Mouse (Mus musculus): ENCODE data around the gene Pik3c2a. TPM values are rescaled to one million over a fixed set of nuclear protein-coding genes. Genes with fewer than 3 reads are reported as not detected.
"Not testable (repeated sequence)": the region's sequence is repeated elsewhere in the genome, so short reads cannot be mapped to it uniquely, and the experiment has no call there.

Pik3c2a gene
- polyA plus RNA-seq, 1 experiment, result 20.0 TPM

DNA sequence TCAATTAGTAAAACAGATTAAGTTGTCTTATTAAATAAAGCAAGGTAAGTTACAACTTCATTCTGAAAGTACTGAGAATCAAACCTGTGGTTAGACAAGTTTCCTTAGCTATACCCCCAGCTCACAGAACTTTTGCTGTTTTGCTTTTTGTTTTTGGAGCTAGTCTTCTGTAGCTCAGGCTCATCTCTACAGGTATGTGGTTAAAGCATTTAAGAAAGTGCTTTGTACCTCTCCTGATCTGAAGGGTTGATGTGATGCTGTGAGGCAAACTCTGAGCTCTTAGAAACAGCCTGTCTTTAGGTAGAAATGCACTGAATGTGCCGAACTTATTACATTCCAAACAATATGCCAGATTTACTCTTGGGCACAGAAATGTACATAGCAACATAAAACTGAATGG, 1.9 kb downstream of the Pik3c2a start:
- no peak overlapping the region for H3K27ac ChIP-seq (ENCODE audit: insufficient read depth, low read length)
- no peak for TF ChIP-seq POLR2A (IDR thresholded peaks at IDR 0.05; ENCODE audit: borderline replicate concordance, insufficient read depth, low read length)
- TF ChIP-seq CTCF (IDR thresholded peaks at IDR 0.05; ENCODE audit: borderline replicate concordance, insufficient read depth, low read depth, low read length), result no peak
- no peaks in the 10 kb centered on the region for H3K27me3 ChIP-seq (ENCODE audit: control insufficient read depth, insufficient read depth, low read length)
- WGBS, result 49% methylated on average over 1 of the region's 1 CpGs
- no peak for DNase-seq
- H3K4me3 ChIP-seq (replicated peaks; ENCODE audit: insufficient read depth, low read depth, low read length), result no peak overlapping the region
- no peaks in the 10 kb centered on the region; the same call in 1 of the 2 replicates for H3K4me1 ChIP-seq (ENCODE audit: control insufficient read depth, insufficient read depth, low read length)

DNA sequence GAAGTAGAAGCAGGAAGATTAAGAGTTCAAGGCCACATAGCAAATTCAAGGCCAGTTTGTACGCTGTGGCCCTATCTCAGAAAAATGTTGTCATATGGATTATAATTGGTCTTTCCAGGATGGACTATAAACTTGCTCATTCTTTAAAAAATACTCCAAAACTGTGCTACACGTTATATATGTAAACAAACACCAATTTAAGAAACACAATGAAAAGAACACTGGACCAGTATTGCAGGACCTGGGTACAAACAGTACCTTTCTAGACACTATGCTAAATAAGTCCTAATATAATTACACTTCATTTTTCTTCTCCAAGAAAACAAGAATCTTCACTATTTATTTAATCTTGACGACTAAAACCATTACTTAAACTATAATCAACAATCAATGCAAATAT, 11.6 kb downstream of the Pik3c2a start:
- no peak for TF ChIP-seq POLR2A (IDR thresholded peaks at IDR 0.05; ENCODE audit: borderline replicate concordance, insufficient read depth, low read length)
- no peak for TF ChIP-seq CTCF (IDR thresholded peaks at IDR 0.05; ENCODE audit: borderline replicate concordance, insufficient read depth, low read depth, low read length)
- WGBS, result 93% methylated on average over 3 of the region's 3 CpGs
- no peak overlapping the region for H3K4me3 ChIP-seq (replicated peaks; ENCODE audit: insufficient read depth, low read depth, low read length)

DNA sequence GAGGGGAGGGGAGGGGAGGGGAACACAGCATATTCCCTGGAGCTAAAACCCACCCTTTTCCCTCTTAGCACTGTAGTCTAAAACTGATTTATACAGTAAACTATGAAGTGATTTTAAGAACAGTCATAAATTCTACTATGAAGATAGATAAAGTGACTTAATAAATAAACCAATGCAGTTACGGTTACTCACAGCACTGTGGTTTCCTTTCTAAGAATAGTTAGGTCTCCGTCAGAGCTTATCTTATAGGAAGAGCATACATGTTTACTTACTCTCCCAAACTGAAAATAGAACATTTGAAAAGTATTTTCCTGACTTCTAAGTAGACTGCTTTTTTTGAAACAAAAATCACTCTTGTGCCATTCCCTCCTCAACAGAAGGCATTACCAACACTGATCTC, 12.3 kb downstream of the Pik3c2a start:
- 85% methylated on average over 2 of the region's 2 CpGs for WGBS
- Histone ChIP-seq H3K27ac (ENCODE audit: insufficient read depth, low read length) (no peak overlapping the region), H3K27me3 (ENCODE audit: control insufficient read depth, insufficient read depth, low read length) (no peaks in the 10 kb centered on the region), H3K4me1 (ENCODE audit: control insufficient read depth, insufficient read depth, low read length) (no peaks in the 10 kb centered on the region), H3K4me3 (replicated peaks; ENCODE audit: insufficient read depth, low read depth, low read length) (no peak overlapping the region)
- no peak for TF ChIP-seq CTCF (IDR thresholded peaks at IDR 0.05; ENCODE audit: borderline replicate concordance, insufficient read depth, low read depth, low read length)
- no peak for TF ChIP-seq POLR2A (IDR thresholded peaks at IDR 0.05; ENCODE audit: borderline replicate concordance, insufficient read depth, low read length)
- no peak for DNase-seq

More for the DNA sequence above, 11.6 kb downstream of the Pik3c2a start:
- Histone ChIP-seq H3K4me1 (ENCODE audit: control insufficient read depth, insufficient read depth, low read length) (no peaks in the 10 kb centered on the region), H3K27ac (ENCODE audit: insufficient read depth, low read length) (no peak overlapping the region), H3K27me3 (ENCODE audit: control insufficient read depth, insufficient read depth, low read length) (no peaks in the 10 kb centered on the region)
- no peak for DNase-seq

DNA sequence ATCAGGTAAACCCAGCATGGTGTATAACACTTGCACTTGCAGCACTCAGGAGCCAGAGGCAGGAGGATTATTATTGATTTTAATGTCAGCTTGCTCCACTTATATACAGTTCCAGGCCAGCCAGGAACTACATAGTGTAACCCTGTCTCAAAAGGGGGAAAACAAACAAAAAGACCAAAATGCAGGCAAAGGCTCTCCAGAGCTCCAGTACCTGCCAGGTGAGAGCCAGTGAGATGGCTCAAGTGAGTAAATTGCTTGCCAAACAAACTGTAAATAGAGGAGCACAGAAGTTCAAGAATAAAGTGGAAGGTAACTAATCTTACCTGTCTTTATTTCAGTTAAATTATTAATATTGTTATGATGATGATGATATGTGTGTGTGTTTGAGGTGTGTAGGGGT, 16.0 kb downstream of the Pik3c2a start:
- H3K4me3 ChIP-seq (replicated peaks; ENCODE audit: insufficient read depth, low read depth, low read length), result no peak overlapping the region
- TF ChIP-seq CTCF (IDR thresholded peaks at IDR 0.05; ENCODE audit: borderline replicate concordance, insufficient read depth, low read depth, low read length), result no peak
- TF ChIP-seq POLR2A (IDR thresholded peaks at IDR 0.05; ENCODE audit: borderline replicate concordance, insufficient read depth, low read length), result no peak
- no peaks in the 10 kb centered on the region for H3K27me3 ChIP-seq (ENCODE audit: control insufficient read depth, insufficient read depth, low read length)
- H3K27ac ChIP-seq (ENCODE audit: insufficient read depth, low read length), result no peak overlapping the region
- no peaks in the 10 kb centered on the region for H3K4me1 ChIP-seq (ENCODE audit: control insufficient read depth, insufficient read depth, low read length)
- DNase-seq, result no peak

DNA sequence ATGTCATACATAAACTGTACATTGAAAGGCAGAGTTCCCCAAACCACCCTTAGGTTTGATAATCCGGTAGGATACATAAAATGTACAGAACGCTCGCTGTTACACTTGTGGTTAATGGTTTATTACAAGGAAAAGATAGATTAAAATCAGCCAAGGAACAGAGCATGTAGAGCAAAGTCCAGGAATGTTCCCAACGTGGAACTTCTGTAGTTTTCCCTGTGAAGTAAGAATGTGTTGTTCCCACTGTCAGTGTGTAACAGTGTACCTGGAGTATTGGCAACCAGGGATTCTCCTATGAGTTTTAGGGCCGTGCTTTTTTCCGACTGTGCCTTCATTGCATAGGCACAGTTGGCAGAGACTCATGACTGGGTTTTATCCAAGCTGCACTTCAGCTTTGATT, 17.5 kb downstream of the Pik3c2a start:
- WGBS, result 59% methylated on average over 6 of the region's 6 CpGs
- no peak overlapping the region for H3K27ac ChIP-seq (ENCODE audit: insufficient read depth, low read length)

DNA sequence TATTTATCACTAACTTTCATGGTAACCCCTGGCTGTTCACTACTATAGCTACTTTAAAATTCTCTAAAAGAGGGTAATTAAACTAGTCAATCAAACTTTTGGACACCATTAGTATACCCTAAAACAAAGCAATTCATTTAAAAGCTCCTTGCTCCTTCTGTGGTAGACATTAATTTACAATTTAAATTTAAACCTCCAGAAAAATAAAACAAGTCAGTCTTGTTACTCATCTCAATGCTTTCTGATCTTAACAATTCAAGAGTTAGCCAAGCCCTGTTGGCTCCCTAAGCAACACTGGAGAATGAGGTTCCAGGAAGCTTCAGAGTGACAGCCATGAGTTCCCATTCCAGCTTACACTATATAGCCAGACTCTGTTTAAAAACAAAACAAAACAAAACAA, 22.2 kb downstream of the Pik3c2a start:
- no peak overlapping the region for H3K27ac ChIP-seq (ENCODE audit: insufficient read depth, low read length)

More for the DNA sequence above, 17.5 kb downstream of the Pik3c2a start:
- Histone ChIP-seq H3K4me1 (ENCODE audit: control insufficient read depth, insufficient read depth, low read length) (no peaks in the 10 kb centered on the region), H3K27me3 (ENCODE audit: control insufficient read depth, insufficient read depth, low read length) (no peaks in the 10 kb centered on the region), H3K4me3 (replicated peaks; ENCODE audit: insufficient read depth, low read depth, low read length) (no peak overlapping the region)
- TF ChIP-seq POLR2A (IDR thresholded peaks at IDR 0.05; ENCODE audit: borderline replicate concordance, insufficient read depth, low read length), result no peak
- TF ChIP-seq CTCF (IDR thresholded peaks at IDR 0.05; ENCODE audit: borderline replicate concordance, insufficient read depth, low read depth, low read length), result no peak
- no peak for DNase-seq

DNA sequence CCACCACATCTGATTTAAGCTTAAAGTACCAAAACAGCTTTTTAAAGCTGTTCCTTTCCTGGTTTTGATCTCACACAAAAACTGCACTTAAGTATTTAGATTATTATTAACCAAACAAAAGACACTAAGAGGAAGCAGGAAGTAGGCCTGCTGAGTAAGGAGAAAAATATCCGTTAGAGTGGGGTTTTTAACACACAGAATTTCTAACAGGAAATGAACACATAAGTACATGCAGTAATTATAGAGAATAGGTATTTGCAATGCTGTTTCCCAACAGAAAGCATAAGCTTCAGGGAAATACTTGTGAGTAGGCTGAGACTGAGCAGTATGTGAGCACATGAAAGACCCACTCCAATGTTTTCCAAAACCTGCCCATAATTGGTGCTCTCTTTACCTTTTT, 33.8 kb downstream of the Pik3c2a start:
- H3K4me1 ChIP-seq (ENCODE audit: control insufficient read depth, insufficient read depth, low read length), result no peaks in the 10 kb centered on the region
- H3K4me3 ChIP-seq (replicated peaks; ENCODE audit: insufficient read depth, low read depth, low read length), result no peak overlapping the region
- WGBS, result 44% methylated on average over 1 of the region's 1 CpGs
- DNase-seq, result no peak
- H3K27me3 ChIP-seq (ENCODE audit: control insufficient read depth, insufficient read depth, low read length), result no peaks in the 10 kb centered on the region
- no peak for TF ChIP-seq CTCF (IDR thresholded peaks at IDR 0.05; ENCODE audit: borderline replicate concordance, insufficient read depth, low read depth, low read length)
- no peak for TF ChIP-seq POLR2A (IDR thresholded peaks at IDR 0.05; ENCODE audit: borderline replicate concordance, insufficient read depth, low read length)
- H3K27ac ChIP-seq (ENCODE audit: insufficient read depth, low read length), result no peak overlapping the region

More for the DNA sequence above, 22.2 kb downstream of the Pik3c2a start:
- H3K27me3 ChIP-seq (ENCODE audit: control insufficient read depth, insufficient read depth, low read length), result no peaks in the 10 kb centered on the region
- no peaks in the 10 kb centered on the region for H3K4me1 ChIP-seq (ENCODE audit: control insufficient read depth, insufficient read depth, low read length)
- TF ChIP-seq CTCF (IDR thresholded peaks at IDR 0.05; ENCODE audit: borderline replicate concordance, insufficient read depth, low read depth, low read length) (no peak), POLR2A (IDR thresholded peaks at IDR 0.05; ENCODE audit: borderline replicate concordance, insufficient read depth, low read length) (no peak)
- no peak overlapping the region for H3K4me3 ChIP-seq (replicated peaks; ENCODE audit: insufficient read depth, low read depth, low read length)
- no peak for DNase-seq

DNA sequence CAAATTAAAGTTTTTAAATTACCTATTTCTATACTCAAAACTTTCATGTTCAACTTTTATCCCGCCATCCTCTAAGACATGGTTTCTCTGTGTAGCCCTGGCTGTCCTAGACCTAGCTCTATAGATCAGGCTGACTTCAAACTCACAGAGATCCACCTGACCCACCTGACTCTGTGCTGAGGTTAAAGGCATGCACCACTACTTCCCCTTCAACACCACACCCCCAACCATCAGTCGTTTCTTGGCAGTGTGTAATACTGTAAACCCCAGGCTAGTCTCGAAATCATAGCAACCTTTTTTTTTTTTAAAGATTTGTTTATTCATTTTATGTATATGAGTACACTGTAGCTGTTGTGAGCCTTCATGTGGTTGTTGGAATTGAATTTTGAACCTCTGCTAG, 50.9 kb downstream of the Pik3c2a start:
- H3K4me1 ChIP-seq (ENCODE audit: control insufficient read depth, insufficient read depth, low read length), result no peaks in the 10 kb centered on the region
- H3K4me3 ChIP-seq (replicated peaks; ENCODE audit: insufficient read depth, low read depth, low read length), result no peak overlapping the region
- WGBS, result 86% methylated on average over 3 of the region's 3 CpGs
- TF ChIP-seq CTCF (IDR thresholded peaks at IDR 0.05; ENCODE audit: borderline replicate concordance, insufficient read depth, low read depth, low read length) (no peak), POLR2A (IDR thresholded peaks at IDR 0.05; ENCODE audit: borderline replicate concordance, insufficient read depth, low read length) (no peak)
- H3K27ac ChIP-seq (ENCODE audit: insufficient read depth, low read length), result no peak overlapping the region
- DNase-seq, result no peak
- no peaks in the 10 kb centered on the region; the same call in 1 of the 2 replicates for H3K27me3 ChIP-seq (ENCODE audit: control insufficient read depth, insufficient read depth, low read length)

DNA sequence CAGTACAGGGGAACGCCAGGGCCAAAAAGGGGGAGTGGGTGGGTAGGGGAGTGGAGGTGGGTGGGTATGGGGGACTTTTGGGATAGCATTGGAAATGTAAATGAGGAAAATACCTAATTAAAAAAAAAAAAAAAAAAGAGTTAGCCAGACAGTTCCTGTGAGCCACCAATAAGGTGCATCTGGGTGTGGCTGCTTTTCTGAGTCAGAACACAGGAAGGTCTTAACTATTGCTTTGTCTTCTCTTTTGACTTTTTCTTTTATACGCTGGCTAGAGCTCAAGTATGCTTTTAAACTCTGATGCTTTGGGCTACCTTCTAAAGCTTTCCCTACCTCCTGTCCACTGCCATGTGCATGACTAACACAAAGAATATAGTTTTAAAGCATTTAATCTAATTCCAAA, 55.9 kb downstream of the Pik3c2a start:
- not testable (repeated sequence) for DNase-seq; H3K4me1 ChIP-seq (ENCODE audit: control insufficient read depth, insufficient read depth, low read length); H3K27me3 ChIP-seq (ENCODE audit: control insufficient read depth, insufficient read depth, low read length); H3K4me3 ChIP-seq (replicated peaks; ENCODE audit: insufficient read depth, low read depth, low read length); H3K27ac ChIP-seq (ENCODE audit: insufficient read depth, low read length)
- WGBS, result 98% methylated on average over 2 of the region's 2 CpGs

DNA sequence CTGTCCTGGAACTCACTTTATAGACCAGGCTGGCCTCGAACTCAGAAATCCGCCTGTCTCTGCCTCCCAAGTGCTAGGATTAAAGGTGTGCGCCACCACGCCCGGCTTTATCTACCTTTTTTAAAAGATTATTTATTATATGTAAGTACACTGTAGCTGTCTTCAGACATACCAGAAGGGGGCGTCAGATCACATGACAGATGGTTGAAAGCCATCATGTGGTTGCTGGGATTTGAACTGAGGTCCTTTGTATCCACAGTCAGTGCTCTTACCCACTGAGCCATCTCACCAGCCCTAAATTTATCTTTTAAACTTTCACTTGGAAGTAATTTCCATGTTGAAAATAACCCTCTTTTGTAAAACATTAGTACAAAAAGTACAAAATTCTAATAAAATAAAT, 64.1 kb downstream of the Pik3c2a start:
- WGBS, result 92% methylated on average over 6 of the region's 6 CpGs
- H3K4me3 ChIP-seq (replicated peaks; ENCODE audit: insufficient read depth, low read depth, low read length); DNase-seq; H3K27me3 ChIP-seq (ENCODE audit: control insufficient read depth, insufficient read depth, low read length); H3K4me1 ChIP-seq (ENCODE audit: control insufficient read depth, insufficient read depth, low read length); H3K27ac ChIP-seq (ENCODE audit: insufficient read depth, low read length): not testable (repeated sequence)

Data from cerebellum, adult 2 months (tissue).